Mouse (Mus musculus) layer of hippocampus, adult 9-11 months (tissue): ENCODE data around the gene Ovol2.

ENCODE experiments used
- DNase-seq: peaks from one replicate; pipeline ENCODE4 v3.0.0; 2022

Ovol2 gene

GRCm38 (mm10) chr2:144265916-144266683, 65.8 kb downstream of the Ovol2 start:
- peak; percentile 68 for DNase-seq

DNA sequence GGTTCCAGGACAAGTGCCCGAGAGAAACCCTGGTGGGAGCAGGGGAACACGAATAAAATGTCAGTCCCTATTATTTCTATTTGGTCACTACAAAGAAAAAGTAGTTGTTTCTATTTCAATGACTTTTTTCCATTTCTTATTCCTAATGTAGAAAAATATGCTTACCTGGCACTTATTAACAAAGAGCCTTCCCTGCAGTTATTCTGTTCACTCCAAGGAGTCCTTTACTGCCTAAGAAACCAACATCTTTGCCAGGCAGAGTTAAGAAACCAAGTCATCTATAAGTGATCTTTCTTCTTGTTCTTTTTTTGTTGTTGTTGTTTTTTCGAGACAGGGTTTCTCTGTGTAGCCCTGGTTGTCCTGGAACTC, 66.8 kb downstream of the Ovol2 start:
- no peak for DNase-seq

DNA sequence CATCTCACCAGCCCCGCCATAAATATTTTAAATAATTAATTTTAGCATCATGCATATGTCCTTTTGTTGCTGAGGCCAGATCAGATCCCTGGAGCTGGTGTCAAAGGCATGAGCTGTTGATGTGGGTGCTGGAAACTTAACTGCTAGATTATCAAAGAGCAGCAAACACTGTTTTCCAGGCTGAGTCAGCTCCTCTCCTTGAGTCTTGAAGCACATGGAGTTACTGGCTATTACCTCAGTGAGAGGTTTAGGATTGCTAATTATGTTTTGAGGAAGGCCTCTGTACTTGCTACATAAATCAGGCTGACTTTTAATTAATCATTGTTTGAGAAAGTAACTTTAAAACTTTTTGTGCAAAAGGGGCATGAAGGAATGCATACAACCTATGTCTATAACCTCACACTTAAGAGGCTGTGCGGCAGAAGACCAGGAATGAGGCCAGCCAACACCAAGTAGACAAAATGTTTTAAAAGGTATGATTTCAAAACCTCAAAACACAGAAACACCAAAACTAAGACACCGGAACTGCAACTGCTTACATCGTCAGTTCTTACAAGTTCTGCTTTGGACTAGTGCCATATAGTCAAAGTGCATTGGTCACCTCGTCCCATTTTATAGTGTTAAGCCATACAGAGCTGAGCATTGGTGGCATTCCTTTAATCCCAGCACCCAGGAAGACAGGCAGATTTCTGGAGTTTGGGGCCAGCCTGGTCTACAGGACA, 67.4 kb downstream of the Ovol2 start:
- peak; percentile 19 for DNase-seq

GRCm38 (mm10) chr2:144262837-144263236, 69.1 kb downstream of the Ovol2 start:
- no peak for DNase-seq
